Mouse (Mus musculus): ENCODE measurements around the gene Mapt. TPM values are rescaled to one million over a fixed set of nuclear protein-coding genes. Genes with fewer than 3 reads are reported as not detected.

Mapt gene
- polyA plus RNA-seq, 1 experiment from 2014 or later = 0.85 TPM

DNA sequence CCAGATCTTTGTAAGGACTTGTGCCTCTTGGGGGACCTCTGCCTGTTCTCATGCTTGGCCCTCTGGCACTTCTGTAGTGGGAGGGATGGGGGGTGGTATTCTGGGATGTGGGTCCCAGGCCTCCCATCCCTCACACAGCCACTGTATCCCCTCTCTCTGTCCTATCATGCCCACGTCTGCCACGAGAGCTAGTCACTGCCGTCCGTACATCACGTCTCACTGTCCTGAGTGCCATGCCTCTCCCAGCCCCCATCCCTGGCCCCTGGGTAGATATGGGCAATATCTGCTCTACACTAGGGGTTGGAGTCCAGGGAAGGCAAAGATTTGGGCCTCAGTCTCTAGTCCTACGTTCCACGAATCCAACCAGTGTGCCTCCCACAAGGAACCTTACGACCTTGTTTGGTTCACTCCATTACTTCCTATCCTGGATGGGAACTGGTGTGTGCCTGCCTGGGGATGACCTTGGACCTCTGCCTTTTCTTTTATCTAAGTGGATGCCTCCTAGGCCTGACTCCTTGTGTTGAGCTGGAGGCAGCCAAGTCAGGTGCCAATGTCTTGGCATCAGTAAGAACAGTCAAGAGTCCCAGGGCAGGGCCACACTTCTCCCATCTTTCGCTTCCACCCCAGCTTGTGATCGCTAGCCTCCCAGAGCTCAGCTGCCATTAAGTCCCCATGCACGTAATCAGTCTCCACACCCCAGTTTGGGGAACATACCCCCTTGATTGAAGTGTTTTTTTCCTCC, 98.2 kb downstream of the Mapt start:
- peaks cover 31% of the 10 kb centered on the region for H3K36me3 ChIP-seq (ENCODE audit: control insufficient read depth, insufficient read depth, low read length)
- H3K4me1 ChIP-seq (ENCODE audit: control insufficient read depth in 2 of 2, insufficient read depth in 2 of 2, low read length in 2 of 2) = no peaks in the 10 kb centered on the region; a peak in 1 of 4 replicates
- no peak for ATAC-seq (ENCODE audit: insufficient number of reproducible peaks, insufficient read depth, low FRiP score, low read depth)
- no peaks in the 10 kb centered on the region for H3K27me3 ChIP-seq (ENCODE audit: control insufficient read depth, insufficient read depth, low read length)
- WGBS = 69% methylated on average over 11 of the region's 11 CpGs
- peaks cover 7% of the 10 kb centered on the region; the same call in 1 of the 2 replicates for H3K9me3 ChIP-seq (ENCODE audit: control insufficient read depth, low read length)
- no peak overlapping the region for H3K27ac ChIP-seq (replicated peaks in 1 of 2; ENCODE audit: control insufficient read depth in 1 of 2, insufficient read depth in 1 of 2, low read depth in 2 of 2, low read length in 2 of 2)
- no peak overlapping the region for H3K4me2 ChIP-seq (ENCODE audit: low read length)
- H3K9ac ChIP-seq (ENCODE audit: low read length) = no peak overlapping the region
- H3K4me3 ChIP-seq (ENCODE audit: control insufficient read depth in 1 of 2, insufficient read depth in 1 of 2, low read depth in 1 of 2, low read length in 2 of 2) = no peak overlapping the region

DNA sequence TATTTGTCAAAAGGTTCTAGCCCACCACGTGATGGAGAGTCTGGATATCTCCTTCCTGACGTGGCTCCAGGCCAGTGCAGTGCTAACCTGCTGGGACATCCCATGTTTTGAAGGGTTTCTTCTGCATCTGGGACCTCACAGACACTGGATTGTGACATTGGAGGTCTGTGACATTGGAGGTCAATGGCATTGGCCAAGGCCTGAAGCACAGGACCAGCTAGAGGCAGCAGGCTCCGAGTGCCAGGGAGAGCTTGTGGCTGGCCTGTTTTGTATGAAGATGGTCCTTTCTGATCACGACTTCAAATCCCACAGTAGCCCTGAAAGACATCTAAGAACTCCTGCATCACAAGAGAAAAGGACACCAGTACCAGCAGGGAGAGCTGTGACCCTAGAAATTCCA, 99.0 kb downstream of the Mapt start:
- Histone ChIP-seq H3K4me3 (ENCODE audit: control insufficient read depth in 1 of 2, insufficient read depth in 1 of 2, low read depth in 1 of 2, low read length in 2 of 2) (no peak overlapping the region), H3K4me1 (ENCODE audit: control insufficient read depth in 2 of 2, insufficient read depth in 2 of 2, low read length in 2 of 2) (no peaks in the 10 kb centered on the region; a peak in 1 of 4 replicates), H3K36me3 (ENCODE audit: control insufficient read depth, insufficient read depth, low read length) (peaks cover 39% of the 10 kb centered on the region), H3K4me2 (ENCODE audit: low read length) (no peak overlapping the region), H3K27me3 (ENCODE audit: control insufficient read depth, insufficient read depth, low read length) (no peaks in the 10 kb centered on the region), H3K9me3 (ENCODE audit: control insufficient read depth, low read length) (peaks cover 7% of the 10 kb centered on the region; the same call in 1 of the 2 replicates), H3K9ac (ENCODE audit: low read length) (no peak overlapping the region), H3K27ac (replicated peaks in 1 of 2; ENCODE audit: control insufficient read depth in 1 of 2, insufficient read depth in 1 of 2, low read depth in 2 of 2, low read length in 2 of 2) (no peak overlapping the region)
- no peak for ATAC-seq (ENCODE audit: insufficient number of reproducible peaks, insufficient read depth, low FRiP score, low read depth)
- 81% methylated on average over 4 of the region's 4 CpGs for WGBS

DNA sequence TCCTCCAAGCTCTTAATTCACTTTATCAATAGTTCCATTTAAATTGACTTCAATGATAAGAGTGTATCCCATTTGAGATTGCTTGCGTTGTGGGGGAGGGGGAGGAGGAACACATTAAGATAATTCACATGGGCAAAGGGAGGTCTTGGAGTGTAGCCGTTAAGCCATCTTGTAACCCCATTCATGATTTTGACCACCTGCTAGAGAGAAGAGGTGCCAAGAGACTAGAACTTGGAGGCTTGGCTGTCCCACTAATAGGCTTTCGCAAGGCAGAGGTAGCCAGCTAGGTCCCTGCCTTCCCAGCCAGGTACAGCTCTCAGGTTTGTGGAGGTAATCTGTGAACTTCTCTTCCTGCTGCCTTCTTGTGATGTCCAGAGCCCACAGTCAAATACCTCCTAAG, 100.0 kb downstream of the Mapt start:
- Histone ChIP-seq H3K27ac (replicated peaks in 1 of 2; ENCODE audit: control insufficient read depth in 1 of 2, insufficient read depth in 1 of 2, low read depth in 2 of 2, low read length in 2 of 2) (no peak overlapping the region), H3K9ac (ENCODE audit: low read length) (no peak overlapping the region), H3K4me2 (ENCODE audit: low read length) (no peak overlapping the region), H3K36me3 (ENCODE audit: control insufficient read depth, insufficient read depth, low read length) (peaks cover 50% of the 10 kb centered on the region), H3K27me3 (ENCODE audit: control insufficient read depth, insufficient read depth, low read length) (no peaks in the 10 kb centered on the region), H3K4me3 (ENCODE audit: control insufficient read depth in 1 of 2, insufficient read depth in 1 of 2, low read depth in 1 of 2, low read length in 2 of 2) (no peak overlapping the region), H3K4me1 (ENCODE audit: control insufficient read depth in 2 of 2, insufficient read depth in 2 of 2, low read length in 2 of 2) (no peaks in the 10 kb centered on the region; a peak in 1 of 4 replicates), H3K9me3 (ENCODE audit: control insufficient read depth, low read length) (peaks cover 6% of the 10 kb centered on the region; the same call in 1 of the 2 replicates)
- no peak for ATAC-seq (ENCODE audit: insufficient number of reproducible peaks, insufficient read depth, low FRiP score, low read depth)
- WGBS = 82% methylated on average over 3 of the region's 3 CpGs

DNA sequence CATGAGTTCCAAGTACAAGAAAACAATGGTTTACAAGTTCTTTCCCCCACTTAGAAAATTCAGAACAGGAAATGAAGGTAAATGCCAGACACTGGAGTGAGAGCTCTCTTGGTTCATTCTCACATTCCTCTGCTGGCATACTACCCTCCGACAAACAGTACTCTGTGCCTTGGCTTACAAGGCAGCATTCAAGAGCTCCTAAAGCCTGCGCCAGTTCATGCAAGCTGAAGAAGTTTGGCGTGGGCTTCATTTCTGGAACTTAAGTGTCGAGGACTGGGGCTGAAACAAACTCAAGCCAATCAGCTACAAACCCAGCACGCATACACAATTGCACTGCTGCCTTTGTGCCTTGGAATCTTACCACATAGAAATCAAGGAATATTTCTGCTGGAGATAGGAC, 100.9 kb downstream of the Mapt start:
- 82% methylated on average over 5 of the region's 5 CpGs for WGBS
- Histone ChIP-seq H3K36me3 (ENCODE audit: control insufficient read depth, insufficient read depth, low read length) (peaks cover 57% of the 10 kb centered on the region), H3K9me3 (ENCODE audit: control insufficient read depth, low read length) (peaks cover under 1% of the 10 kb centered on the region; the same call in 1 of the 2 replicates), H3K4me2 (ENCODE audit: low read length) (no peak overlapping the region), H3K4me1 (ENCODE audit: control insufficient read depth in 2 of 2, insufficient read depth in 2 of 2, low read length in 2 of 2) (no peaks in the 10 kb centered on the region; a peak in 1 of 4 replicates), H3K27me3 (ENCODE audit: control insufficient read depth, insufficient read depth, low read length) (no peaks in the 10 kb centered on the region), H3K9ac (ENCODE audit: low read length) (no peak overlapping the region), H3K27ac (replicated peaks in 1 of 2; ENCODE audit: control insufficient read depth in 1 of 2, insufficient read depth in 1 of 2, low read depth in 2 of 2, low read length in 2 of 2) (no peak overlapping the region), H3K4me3 (ENCODE audit: control insufficient read depth in 1 of 2, insufficient read depth in 1 of 2, low read depth in 1 of 2, low read length in 2 of 2) (no peak overlapping the region)
- no peak for ATAC-seq (ENCODE audit: insufficient number of reproducible peaks, insufficient read depth, low FRiP score, low read depth)

DNA sequence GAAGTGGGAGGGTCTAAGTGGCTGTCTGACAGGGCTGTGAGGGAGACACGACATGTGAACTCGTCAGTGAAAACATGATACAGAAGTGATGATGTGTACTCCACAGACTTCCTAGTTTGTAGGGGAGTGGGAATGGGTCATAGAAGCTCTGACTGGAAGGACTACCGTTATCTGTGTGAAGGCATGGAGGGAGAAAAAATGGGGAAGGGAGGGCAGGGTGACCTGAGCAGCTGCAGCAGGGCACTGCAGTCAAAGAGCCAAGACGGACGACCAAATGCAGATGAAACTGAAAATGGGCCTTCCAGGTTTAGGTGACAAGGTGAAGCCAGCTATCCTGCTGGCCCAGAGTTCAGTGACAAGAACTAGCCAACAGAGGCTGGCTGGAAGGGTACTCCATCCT, 102.9 kb downstream of the Mapt start:
- H3K36me3 ChIP-seq (ENCODE audit: control insufficient read depth, insufficient read depth, low read length) = peaks cover 77% of the 10 kb centered on the region
- H3K4me3 ChIP-seq (ENCODE audit: control insufficient read depth in 1 of 2, insufficient read depth in 1 of 2, low read depth in 1 of 2, low read length in 2 of 2) = no peak overlapping the region
- no peaks in the 10 kb centered on the region for H3K27me3 ChIP-seq (ENCODE audit: control insufficient read depth, insufficient read depth, low read length)
- H3K9me3 ChIP-seq (ENCODE audit: control insufficient read depth, low read length) = no peaks in the 10 kb centered on the region
- no peak overlapping the region for H3K9ac ChIP-seq (ENCODE audit: low read length)
- no peak overlapping the region for H3K27ac ChIP-seq (replicated peaks in 1 of 2; ENCODE audit: control insufficient read depth in 1 of 2, insufficient read depth in 1 of 2, low read depth in 2 of 2, low read length in 2 of 2)
- no peaks in the 10 kb centered on the region for H3K4me1 ChIP-seq (ENCODE audit: control insufficient read depth in 2 of 2, insufficient read depth in 2 of 2, low read length in 2 of 2)
- no peak overlapping the region for H3K4me2 ChIP-seq (ENCODE audit: low read length)
- WGBS = 15% methylated on average over 5 of the region's 5 CpGs
- ATAC-seq (ENCODE audit: insufficient number of reproducible peaks, insufficient read depth, low FRiP score, low read depth) = no peak

DNA sequence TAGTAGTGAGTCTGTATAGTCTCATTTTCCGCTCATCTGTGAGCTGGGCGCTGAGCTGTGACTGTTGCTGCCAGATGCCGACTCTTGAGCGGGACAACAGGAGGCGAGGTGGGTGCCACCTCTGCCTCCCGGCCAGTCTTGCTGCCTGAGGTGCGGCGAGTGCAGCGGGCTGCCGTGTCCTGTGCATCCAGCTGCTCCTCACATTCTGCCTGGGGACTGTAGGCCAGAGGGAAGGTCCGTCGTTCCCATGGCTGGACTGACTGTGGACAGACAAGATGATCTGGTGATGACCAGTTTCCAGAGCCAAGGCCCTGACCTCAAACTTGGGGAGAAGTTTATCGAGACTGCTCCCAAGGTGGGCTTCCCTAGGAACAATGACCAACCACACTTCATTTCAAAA, 103.8 kb downstream of the Mapt start:
- H3K27ac ChIP-seq (replicated peaks in 1 of 2; ENCODE audit: control insufficient read depth in 1 of 2, insufficient read depth in 1 of 2, low read depth in 2 of 2, low read length in 2 of 2) = no peak overlapping the region
- H3K4me2 ChIP-seq (ENCODE audit: low read length) = no peak overlapping the region
- 85% methylated on average over 13 of the region's 13 CpGs for WGBS
- peaks cover 84% of the 10 kb centered on the region for H3K36me3 ChIP-seq (ENCODE audit: control insufficient read depth, insufficient read depth, low read length)
- no peaks in the 10 kb centered on the region for H3K27me3 ChIP-seq (ENCODE audit: control insufficient read depth, insufficient read depth, low read length)
- H3K4me3 ChIP-seq (ENCODE audit: control insufficient read depth in 1 of 2, insufficient read depth in 1 of 2, low read depth in 1 of 2, low read length in 2 of 2) = no peak overlapping the region
- no peak overlapping the region for H3K9ac ChIP-seq (ENCODE audit: low read length)
- H3K4me1 ChIP-seq (ENCODE audit: control insufficient read depth in 2 of 2, insufficient read depth in 2 of 2, low read length in 2 of 2) = no peaks in the 10 kb centered on the region
- H3K9me3 ChIP-seq (ENCODE audit: control insufficient read depth, low read length) = no peaks in the 10 kb centered on the region
- no peak for ATAC-seq (ENCODE audit: insufficient number of reproducible peaks, insufficient read depth, low FRiP score, low read depth)

DNA sequence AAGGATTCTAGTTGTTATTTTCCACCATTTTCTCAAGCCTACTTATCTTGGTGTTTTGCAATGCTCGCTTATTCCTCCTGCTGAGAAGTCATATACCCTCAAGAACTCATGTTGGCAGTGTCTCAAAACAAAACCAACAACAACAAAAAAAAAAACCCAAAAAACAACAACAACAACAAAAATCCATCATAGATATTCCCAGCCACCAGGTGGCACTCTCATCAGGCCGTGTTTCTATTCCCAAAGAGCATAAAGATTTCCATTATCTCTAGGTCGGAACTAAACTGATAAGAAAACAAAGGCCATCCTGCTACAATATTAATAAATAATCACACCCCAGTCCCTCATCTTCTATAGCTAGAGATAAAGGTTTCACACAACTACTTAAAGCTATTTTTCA, 115.7 kb downstream of the Mapt start:
- Histone ChIP-seq H3K4me2 (ENCODE audit: low read length) (no peak overlapping the region), H3K36me3 (ENCODE audit: control insufficient read depth, insufficient read depth, low read length) (peaks cover 85% of the 10 kb centered on the region), H3K9me3 (ENCODE audit: control insufficient read depth, low read length) (no peaks in the 10 kb centered on the region), H3K9ac (ENCODE audit: low read length) (no peak overlapping the region), H3K27ac (replicated peaks in 1 of 2; ENCODE audit: control insufficient read depth in 1 of 2, insufficient read depth in 1 of 2, low read depth in 2 of 2, low read length in 2 of 2) (no peak overlapping the region), H3K4me3 (ENCODE audit: control insufficient read depth in 1 of 2, insufficient read depth in 1 of 2, low read depth in 1 of 2, low read length in 2 of 2) (no peak overlapping the region), H3K4me1 (ENCODE audit: control insufficient read depth in 2 of 2, insufficient read depth in 2 of 2, low read length in 2 of 2) (no peaks in the 10 kb centered on the region), H3K27me3 (ENCODE audit: control insufficient read depth, insufficient read depth, low read length) (no peaks in the 10 kb centered on the region)
- ATAC-seq (ENCODE audit: insufficient number of reproducible peaks, insufficient read depth, low FRiP score, low read depth) = no peak
- WGBS = 58% methylated on average over 3 of the region's 3 CpGs

DNA sequence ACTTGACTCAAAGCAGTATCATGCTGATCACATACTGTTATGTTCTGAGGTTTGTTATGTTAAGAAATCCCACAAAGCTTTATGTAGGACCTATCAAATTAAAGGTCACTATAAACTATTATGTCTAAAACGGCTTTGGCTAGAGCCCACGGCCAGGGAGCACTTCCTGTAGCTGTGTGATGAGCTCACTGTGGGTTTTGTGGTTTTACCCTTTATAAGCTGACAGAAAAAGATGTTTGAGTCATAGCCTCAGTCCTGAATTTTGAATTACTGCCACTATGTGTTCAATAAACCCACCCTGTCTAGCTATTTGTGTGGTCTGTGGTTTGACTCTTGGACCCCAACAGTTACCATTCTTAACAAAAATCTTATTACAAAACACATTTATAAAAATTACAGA, 130.6 kb downstream of the Mapt start:
- Histone ChIP-seq H3K4me3 (ENCODE audit: control insufficient read depth in 1 of 2, insufficient read depth in 1 of 2, low read depth in 1 of 2, low read length in 2 of 2) (no peak overlapping the region), H3K9ac (ENCODE audit: low read length) (no peak overlapping the region), H3K9me3 (ENCODE audit: control insufficient read depth, low read length) (no peaks in the 10 kb centered on the region), H3K27me3 (ENCODE audit: control insufficient read depth, insufficient read depth, low read length) (no peaks in the 10 kb centered on the region), H3K36me3 (ENCODE audit: control insufficient read depth, insufficient read depth, low read length) (peaks cover 23% of the 10 kb centered on the region), H3K4me2 (ENCODE audit: low read length) (no peak overlapping the region), H3K4me1 (ENCODE audit: control insufficient read depth in 2 of 2, insufficient read depth in 2 of 2, low read length in 2 of 2) (peaks cover 0 to 7% of the 10 kb centered on the region in 2 experiments; a peak in 2 of 4 replicates), H3K27ac (replicated peaks in 1 of 2; ENCODE audit: control insufficient read depth in 1 of 2, insufficient read depth in 1 of 2, low read depth in 2 of 2, low read length in 2 of 2) (no peak overlapping the region)
- WGBS = 57% methylated on average over 2 of the region's 2 CpGs
- no peak for ATAC-seq (ENCODE audit: insufficient number of reproducible peaks, insufficient read depth, low FRiP score, low read depth)

Measured in heart, embryonic 14.5 days (tissue).